ENCODE assay signal across 8 mouse cellular contexts in the genomic region with DNA sequence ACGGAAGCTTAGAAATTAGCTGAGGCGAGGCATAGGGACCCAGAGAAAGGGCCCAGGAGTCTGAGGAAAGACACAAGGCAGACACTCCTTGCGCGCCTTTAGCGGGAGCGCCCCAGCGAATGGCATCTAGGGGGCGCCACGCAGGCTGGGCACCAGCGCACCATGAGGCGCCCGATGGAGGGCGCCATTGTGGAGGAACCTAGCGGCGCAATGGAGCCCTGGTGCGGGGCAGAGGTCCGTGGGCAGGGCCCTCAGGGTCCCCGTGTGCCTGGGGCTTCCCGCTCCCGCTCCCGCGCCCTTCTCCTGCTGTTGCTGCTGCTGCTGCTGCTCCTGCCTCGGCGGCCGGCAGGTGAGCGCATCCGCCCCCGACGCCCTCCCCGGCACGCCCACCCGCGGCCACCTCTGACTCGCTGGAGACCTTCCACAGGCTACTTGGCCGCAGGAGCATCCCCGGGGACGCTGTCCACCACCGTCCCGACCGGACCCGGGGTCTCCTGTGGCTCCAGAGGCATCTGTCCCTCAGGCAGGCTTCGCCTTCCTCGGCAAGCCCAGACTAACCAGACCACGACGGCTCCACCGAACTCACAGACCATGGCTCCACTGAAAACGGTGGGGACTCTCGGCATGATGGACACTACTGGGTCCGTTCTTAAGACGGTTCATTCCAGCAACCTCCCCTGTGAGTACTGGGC. TPM values are rescaled to one million over a fixed set of nuclear protein-coding genes. Genes with fewer than 3 reads are reported as not detected.
DNase-seq lines count a peak whose midpoint lies in the region; ATAC-seq and TF ChIP-seq lines count a peak whose summit lies in the region.
"Had no signal": no experiment of that assay in that cellular context is flagged by ENCODE, and none has a peak within 500 bp of the region (broad histone marks: within the 10 kb centered on the region; RNA-seq: fewer than 3 reads in every experiment).

Gene Prss50, plus strand, starts transcription at position 187 of the 692 bp plus-strand sequence.

- H3K27ac ChIP-seq in thymus, adult 2 months (ENCODE audit: control insufficient read depth, insufficient read depth, low read length), result no peak within 1 kb of the TSS
- H3K27ac ChIP-seq in forebrain, embryonic 14.5 days (ENCODE audit: low read depth, low read length), result no peak within 1 kb of the TSS
- H3K27ac ChIP-seq in liver, embryonic 11.5 days (ENCODE audit: low read depth, low read length), result peak within 1 kb of the TSS; percentile 93
- no peak within 1 kb of the TSS for H3K27ac ChIP-seq in stomach, embryonic 14.5 days (ENCODE audit: low read length)

- TF ChIP-seq CTCF in thymus, adult 2 months (IDR thresholded peaks at IDR 0.05; ENCODE audit: borderline replicate concordance, control insufficient read depth, extremely low read depth, insufficient read depth, low read length, poor library complexity), result peak; percentile 82

- DNase-seq in thymus, adult 2 months, result peak; percentile 28
- DNase-seq in thymus, adult 18-20 months, result no peak
- DNase-seq in forebrain, embryonic 14.5 days (ENCODE audit: low spot score), result peak; percentile 23
- no peak for DNase-seq in liver, embryonic 11.5 days (ENCODE audit: low spot score)
- DNase-seq in right cerebral cortex, adult 2 months (ENCODE audit: low spot score in 2 of 2), result no peak
- DNase-seq in gastrocnemius, adult 18-20 months (ENCODE audit: low spot score), result no peak

- 0 out of 2 replicates have a peak within 1 kb of the TSS, but pooled peaks have one; percentile 15 for H3K4me3 ChIP-seq in thymus, adult 2 months (ENCODE audit: control insufficient read depth, insufficient read depth, low read length)
- peak within 1 kb of the TSS; percentile 15; the same call in 1 of the 2 replicates for H3K4me3 ChIP-seq in forebrain, embryonic 14.5 days (ENCODE audit: low read depth, low read length)
- H3K4me3 ChIP-seq in liver, embryonic 11.5 days (ENCODE audit: low read depth, low read length), result peak within 1 kb of the TSS; percentile 56
- H3K4me3 ChIP-seq in stomach, embryonic 14.5 days (ENCODE audit: low read depth, low read length), result peak within 1 kb of the TSS; percentile 10; the same call in 1 of the 2 replicates

- WGBS in thymus, adult 2 months, result 32% methylated on average over 50 of the region's 50 CpGs
- 9% methylated on average over 41 of the region's 50 CpGs for WGBS in forebrain, embryonic 14.5 days
- 10% methylated on average over 50 of the region's 50 CpGs for WGBS in liver, embryonic 11.5 days
- 11% methylated on average over 50 of the region's 50 CpGs for WGBS in stomach, embryonic 14.5 days

- H3K4me2 ChIP-seq in forebrain, embryonic 14.5 days (ENCODE audit: low read length), result peak within 1 kb of the TSS; percentile 44
- peak within 1 kb of the TSS; percentile 73 for H3K4me2 ChIP-seq in liver, embryonic 11.5 days
- peak within 1 kb of the TSS; percentile 37 for H3K4me2 ChIP-seq in stomach, embryonic 14.5 days (replicated peaks; ENCODE audit: low read depth, low read length)

- TF ChIP-seq POLR2A in thymus, adult 2 months (IDR thresholded peaks at IDR 0.05; ENCODE audit: control insufficient read depth, extremely low read depth, insufficient read depth, low read length, poor library complexity), result no peak

- no peak for ATAC-seq in forebrain, embryonic 14.5 days
- peak; percentile 32 for ATAC-seq in liver, embryonic 11.5 days (replicated peaks; ENCODE audit: low FRiP score)
- no peak for ATAC-seq in stomach, embryonic 14.5 days (ENCODE audit: insufficient number of reproducible peaks, insufficient read depth, low FRiP score, low read depth)

- H3K36me3 ChIP-seq in thymus, adult 2 months (ENCODE audit: control insufficient read depth, insufficient read depth, low read length), result no peaks in the 10 kb centered on the region
- H3K36me3 ChIP-seq in forebrain, embryonic 14.5 days (ENCODE audit: control insufficient read depth, insufficient read depth, low read length), result no peaks in the 10 kb centered on the region
- no peaks in the 10 kb centered on the region for H3K36me3 ChIP-seq in liver, embryonic 11.5 days (ENCODE audit: control insufficient read depth, insufficient read depth, low read length)
- no peaks in the 10 kb centered on the region for H3K36me3 ChIP-seq in stomach, embryonic 14.5 days (ENCODE audit: control insufficient read depth, insufficient read depth, low read length)

- 0 out of 2 replicates have a peak within 1 kb of the TSS, but pooled peaks have one; percentile 21 for H3K9ac ChIP-seq in forebrain, embryonic 14.5 days (ENCODE audit: low read length)
- peak within 1 kb of the TSS; percentile 71 for H3K9ac ChIP-seq in liver, embryonic 11.5 days (ENCODE audit: low read depth, low read length)
- no peak within 1 kb of the TSS for H3K9ac ChIP-seq in stomach, embryonic 14.5 days (replicated peaks; ENCODE audit: low read depth, low read length)

- H3K9me3 ChIP-seq in forebrain, embryonic 14.5 days (replicated peaks; ENCODE audit: control insufficient read depth, low read length), result no peaks in the 10 kb centered on the region
- H3K9me3 ChIP-seq in liver, embryonic 11.5 days (ENCODE audit: control insufficient read depth, low read length), result no peaks in the 10 kb centered on the region
- no peaks in the 10 kb centered on the region for H3K9me3 ChIP-seq in stomach, embryonic 14.5 days (ENCODE audit: control insufficient read depth, low read depth, low read length)

- peaks cover 8% of the 10 kb centered on the region for H3K27me3 ChIP-seq in thymus, adult 2 months (ENCODE audit: control insufficient read depth, insufficient read depth, low read length)
- 0 out of 2 replicates have a peak, but pooled peaks cover 8% of the 10 kb centered on the region for H3K27me3 ChIP-seq in forebrain, embryonic 14.5 days (replicated peaks; ENCODE audit: control insufficient read depth, insufficient read depth, low read length)
- 0 out of 2 replicates have a peak, but pooled peaks cover 3% of the 10 kb centered on the region for H3K27me3 ChIP-seq in liver, embryonic 11.5 days (replicated peaks; ENCODE audit: control insufficient read depth, insufficient read depth, low read length)
- H3K27me3 ChIP-seq in stomach, embryonic 14.5 days (ENCODE audit: control insufficient read depth, insufficient read depth, low read length), result 0 out of 2 replicates have a peak, but pooled peaks cover 4% of the 10 kb centered on the region

- H3K4me1 ChIP-seq in thymus, adult 2 months (replicated peaks; ENCODE audit: control insufficient read depth, insufficient read depth, low read length), result 0 out of 2 replicates have a peak, but pooled peaks cover 8% of the 10 kb centered on the region
- H3K4me1 ChIP-seq in forebrain, embryonic 14.5 days (ENCODE audit: control insufficient read depth, insufficient read depth, low read length), result 0 out of 2 replicates have a peak, but pooled peaks cover 3% of the 10 kb centered on the region
- H3K4me1 ChIP-seq in liver, embryonic 11.5 days (replicated peaks; ENCODE audit: control insufficient read depth, insufficient read depth, low read length), result peaks cover 12% of the 10 kb centered on the region
- H3K4me1 ChIP-seq in stomach, embryonic 14.5 days (ENCODE audit: control insufficient read depth, insufficient read depth, low read length), result 0 out of 2 replicates have a peak, but pooled peaks cover 5% of the 10 kb centered on the region

RNA-seq across cellular contexts. Expression of gene Prss50, which starts in this region (rescaled TPM):
- 0.19 and 0.22 TPM in 2 replicates for polyA plus RNA-seq in thymus, adult 2 months (2012; rRNA removed)
- polyA plus RNA-seq in forebrain, embryonic 14.5 days (2014; fragmentation: Nextera tagmentation; extraction: Ambion mirVana), result not detected in 2 replicates
- polyA plus RNA-seq in liver, embryonic 11.5 days (2014; fragmentation: Nextera tagmentation; extraction: Ambion mirVana), result 43.0 and 51.7 TPM in 2 replicates
- 0.55 TPM in 1 of 2 replicates, not detected in the other for polyA plus RNA-seq in stomach, embryonic 14.5 days (2014; fragmentation: Nextera tagmentation; extraction: Ambion mirVana)
- not detected for total RNA-seq in gastrocnemius, adult 18-20 months (2021)
- total RNA-seq: heart, postnatal 10 days had no signal

Comparison
In these comparisons a context has a peak if more than half of its experiments do, and no peak if none do; other contexts are left out.
1. RNA of gene Prss50 (polyA plus RNA-seq): 43.0 to 51.7 TPM in liver, embryonic 11.5 days; 0.19 to 0.22 TPM in thymus, adult 2 months, not detected in forebrain, embryonic 14.5 days and 0.55 TPM in stomach, embryonic 14.5 days; every median in the first group is over 10 times any median in the second.
2. Peak in DNase-seq and H3K4me3 ChIP-seq in thymus, adult 2 months; RNA of the gene not detected or under 1 TPM.
3. Peak in DNase-seq, H3K4me3 ChIP-seq, H3K9ac ChIP-seq and H3K4me2 ChIP-seq in forebrain, embryonic 14.5 days; RNA of the gene not detected or under 1 TPM.
4. Peak in every context shown above with its lines, with median percentiles within 50 percentile points of each other: H3K4me3 ChIP-seq and H3K4me2 ChIP-seq.